Mouse (Mus musculus): Measurements from ENCODE around the gene Zkscan3.

Gene Zkscan3

GRCm38 (mm10) chr13:21402287-21402846, at the start of gene Zkscan3:
Zkscan3 (minus strand) TSS chr13:21402755.
- DNase-seq = peak; percentile 92

DNA sequence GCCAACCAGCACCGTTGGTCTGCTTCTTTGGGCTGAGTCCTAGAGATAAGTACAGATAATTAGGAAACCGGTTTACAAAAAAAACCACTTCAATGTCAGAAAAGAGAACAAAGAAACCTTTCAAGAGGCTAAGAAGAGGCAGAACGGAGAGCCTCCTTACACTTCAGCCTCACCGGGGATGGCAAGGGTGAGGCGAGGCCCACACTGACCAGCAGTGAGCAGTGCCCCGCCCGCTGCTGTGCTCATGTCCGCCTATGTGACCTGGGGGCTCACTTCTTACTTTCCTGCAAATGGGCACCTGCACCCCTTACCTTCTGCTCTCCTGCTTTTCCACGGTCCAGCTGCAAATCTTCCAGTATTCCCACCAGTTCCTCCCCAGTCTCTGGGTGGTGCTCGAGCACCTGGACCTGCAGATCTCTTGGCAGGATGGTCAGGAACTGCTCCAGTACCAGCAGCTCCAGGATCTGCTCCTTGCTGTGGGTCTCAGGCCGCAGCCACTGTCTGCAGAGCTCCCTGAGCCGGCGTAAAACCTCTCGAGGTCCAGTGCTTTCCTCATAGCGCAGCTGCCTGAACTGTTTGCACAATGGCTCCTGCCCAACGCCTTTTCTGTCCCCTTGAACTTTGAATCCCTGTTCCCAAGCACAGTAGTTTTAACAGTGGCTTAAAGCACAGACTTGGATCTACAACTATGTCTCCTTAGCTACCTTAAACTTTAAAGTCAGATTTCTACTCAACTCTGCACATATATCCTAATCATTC, 45.5 kb upstream of the Zkscan3 start:
- DNase-seq = no peak

DNA sequence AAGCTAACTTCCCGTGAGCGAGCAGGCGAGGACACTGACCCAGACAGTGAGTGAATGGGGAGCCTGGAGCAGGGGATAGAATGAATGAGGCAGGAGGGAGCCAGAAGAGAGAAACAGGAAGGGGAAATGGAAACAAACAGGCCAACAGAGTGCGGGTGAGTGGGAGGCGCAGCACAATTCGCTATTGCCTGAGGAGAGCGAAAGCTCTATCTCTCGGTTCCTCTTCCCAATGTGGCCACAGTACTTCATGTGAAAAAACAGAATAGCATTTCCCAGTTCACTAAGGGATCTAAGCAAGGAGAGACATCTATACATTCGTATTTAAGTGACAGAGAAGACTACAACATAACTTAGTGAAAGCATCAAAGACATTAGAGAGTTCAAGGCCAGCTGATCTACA, 44.2 kb upstream of the Zkscan3 start:
- DNase-seq = no peak

- no peak for DNase-seq
Observed at GRCm38 (mm10) chr13:21441207-21441572, 38.6 kb upstream of the Zkscan3 start.

- DNase-seq = peak; percentile 73
Observed at GRCm38 (mm10) chr13:21440503-21441206, 38.1 kb upstream of the Zkscan3 start, which contains the start of gene Pgbd1. Pgbd1 (minus strand) TSS chr13:21441058.

DNA sequence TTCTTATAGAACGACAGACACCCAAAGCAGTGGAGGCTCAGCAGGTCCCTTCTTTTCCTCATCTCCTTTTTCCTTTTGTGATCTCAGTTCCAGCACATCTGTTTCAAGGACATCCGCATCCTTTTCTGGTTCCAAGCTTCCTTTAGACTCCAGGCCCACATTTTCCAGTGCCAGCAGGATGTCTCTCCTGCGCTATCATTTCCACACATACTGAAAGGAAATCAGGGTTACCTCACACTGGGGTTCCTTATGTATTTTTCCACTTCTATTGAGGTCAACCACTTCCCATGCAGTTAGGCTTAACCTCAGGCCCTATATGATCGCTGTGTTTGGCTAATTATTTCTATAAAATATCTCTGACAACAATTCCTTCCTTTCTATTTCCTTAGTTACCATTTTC, 32.9 kb upstream of the Zkscan3 start:
- no peak for DNase-seq

- no peak for DNase-seq
Observed at GRCm38 (mm10) chr13:21427631-21428030, 25.1 kb upstream of the Zkscan3 start.

- no peak for DNase-seq
Observed at GRCm38 (mm10) chr13:21423301-21423700, 20.7 kb upstream of the Zkscan3 start.

DNA sequence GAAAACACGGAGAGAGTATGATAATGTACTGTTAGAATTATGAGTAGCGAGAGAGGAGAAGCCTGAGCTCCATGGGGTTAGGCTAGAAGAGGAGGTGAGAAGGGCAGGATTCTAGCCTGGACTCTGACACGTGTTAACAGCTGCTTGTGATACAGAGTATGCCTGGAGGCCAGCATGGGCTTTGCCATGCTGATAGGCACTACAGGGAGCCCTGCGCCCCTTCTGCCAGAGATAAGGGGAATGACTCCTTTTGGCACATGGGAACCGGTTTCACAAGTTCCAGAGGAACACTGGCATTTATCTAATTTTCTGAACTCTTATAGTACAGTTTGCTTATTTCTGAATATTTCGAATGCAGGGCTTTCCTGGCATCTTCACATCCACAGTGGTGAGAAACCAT, 16.3 kb upstream of the Zkscan3 start:
- no peak for DNase-seq

DNA sequence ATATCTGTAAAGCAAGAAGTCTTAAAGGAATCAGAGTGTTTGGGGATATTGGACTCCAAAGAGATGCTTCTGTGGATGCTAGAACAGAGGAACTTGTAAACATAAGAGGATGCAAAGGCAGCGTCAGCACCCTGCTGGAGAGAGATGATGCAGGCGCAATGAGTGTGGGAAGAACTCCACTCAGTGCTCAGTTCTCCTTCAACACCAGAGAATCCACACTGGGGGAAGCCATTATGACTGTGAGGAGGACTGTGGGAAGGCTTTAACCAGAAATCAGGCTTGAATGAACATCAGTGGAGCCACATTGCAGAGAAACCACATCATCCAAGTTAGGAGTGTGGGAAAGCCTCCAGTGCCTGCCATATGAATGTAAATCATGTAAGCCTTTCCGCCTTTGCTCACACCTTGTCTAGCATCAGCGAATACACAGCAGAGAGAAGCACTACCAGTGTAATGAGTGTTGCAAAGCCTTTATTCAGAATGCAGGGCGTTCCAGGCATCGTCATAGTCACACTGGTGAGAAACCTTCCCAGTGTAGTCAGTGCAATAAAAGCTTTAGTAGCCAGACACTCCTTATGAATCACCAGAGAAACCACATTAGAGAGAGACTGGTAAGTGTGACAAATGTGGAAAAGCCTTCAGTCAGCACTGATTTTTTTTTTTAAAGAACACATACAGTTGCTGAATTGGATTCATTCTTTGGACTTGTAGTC, 14.9 kb upstream of the Zkscan3 start:
- no peak for DNase-seq

DNA sequence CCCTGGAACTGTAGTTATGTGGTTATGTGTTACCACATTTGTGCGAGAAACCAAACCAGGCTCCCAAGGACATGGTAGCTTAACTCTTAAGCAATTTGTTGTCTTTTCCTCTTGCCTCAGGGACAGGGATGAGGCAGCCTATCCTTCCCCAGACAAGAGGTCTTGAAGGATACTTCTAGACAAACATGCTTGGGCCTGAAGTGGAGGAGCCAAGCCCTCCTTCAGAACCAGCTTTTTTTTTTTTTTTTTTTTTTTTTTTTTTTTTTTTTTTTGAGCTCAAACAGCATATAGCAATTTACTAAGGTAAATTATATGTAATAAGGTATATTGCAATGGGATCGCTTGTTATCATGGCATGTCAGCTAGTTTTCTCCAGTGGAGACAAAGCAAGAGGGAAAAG, 13.2 kb upstream of the Zkscan3 start:
- no peak for DNase-seq

DNA sequence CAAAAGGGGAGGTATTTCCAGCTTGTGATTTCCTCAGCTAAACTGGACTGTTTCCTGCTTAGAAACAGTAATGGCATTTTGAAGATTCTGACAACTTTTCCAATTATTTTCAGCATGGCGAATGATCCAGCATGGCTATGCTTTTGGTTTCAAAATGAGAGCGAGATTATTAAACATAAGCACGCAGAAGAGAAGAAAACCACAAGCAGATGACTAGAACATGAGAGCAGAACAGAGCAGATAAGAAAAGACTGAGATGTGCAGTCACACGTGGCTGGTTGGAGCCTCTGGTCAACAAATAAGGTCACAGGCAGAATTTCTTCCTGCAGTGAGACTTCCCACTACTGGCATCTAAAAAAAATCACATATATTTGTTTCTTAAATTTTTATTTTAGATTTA, 12.7 kb upstream of the Zkscan3 start:
- no peak for DNase-seq

DNA sequence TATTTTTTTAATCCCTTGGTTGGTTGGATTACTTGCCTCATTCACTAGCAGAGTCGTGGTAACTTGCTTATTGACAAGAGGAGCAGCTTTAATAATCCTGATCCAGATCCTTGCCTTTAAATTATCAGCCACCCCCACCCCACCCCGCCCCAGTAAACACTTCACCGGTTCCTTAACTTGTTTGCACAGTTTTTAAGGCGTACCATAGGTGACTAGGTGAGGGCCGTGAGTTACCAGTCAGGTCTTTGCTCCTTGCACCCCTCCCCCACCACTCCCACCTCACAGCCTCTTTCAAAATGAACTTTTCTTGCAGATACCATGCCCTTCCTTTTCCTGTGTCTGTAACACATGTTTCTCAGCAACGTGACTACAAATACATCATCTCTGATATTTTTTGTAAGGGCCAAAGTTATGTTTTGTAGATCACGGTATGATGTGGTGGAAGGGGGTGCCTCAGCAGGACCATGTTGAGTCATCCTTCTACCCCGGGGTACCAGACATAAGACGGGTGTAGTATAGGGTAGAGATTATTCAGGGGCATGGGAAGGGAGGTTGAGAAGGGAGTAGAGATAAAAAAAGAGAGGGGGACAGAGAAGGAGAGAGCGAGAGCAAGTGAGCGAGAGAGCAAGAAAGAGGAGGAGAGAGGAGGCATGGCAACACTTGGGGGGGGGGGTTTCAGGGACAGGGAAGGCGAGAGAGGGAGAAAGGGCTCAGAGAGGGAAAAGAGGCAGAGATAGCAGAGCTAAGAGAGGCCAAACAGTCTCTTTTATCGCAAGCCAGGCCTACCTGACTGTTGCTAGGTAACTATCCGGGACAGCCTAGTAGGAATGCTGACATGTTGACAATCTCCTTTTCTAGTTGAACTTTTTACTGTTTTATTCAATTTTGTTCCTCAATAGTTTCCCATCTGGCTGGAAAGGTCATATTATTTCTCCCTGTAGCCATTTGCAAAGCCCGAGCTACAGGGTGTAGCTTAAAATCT, 12.0 kb upstream of the Zkscan3 start:
- DNase-seq = no peak

GRCm38 (mm10) chr13:21408805-21409459, 6.4 kb upstream of the Zkscan3 start:
- no peak for DNase-seq

DNA sequence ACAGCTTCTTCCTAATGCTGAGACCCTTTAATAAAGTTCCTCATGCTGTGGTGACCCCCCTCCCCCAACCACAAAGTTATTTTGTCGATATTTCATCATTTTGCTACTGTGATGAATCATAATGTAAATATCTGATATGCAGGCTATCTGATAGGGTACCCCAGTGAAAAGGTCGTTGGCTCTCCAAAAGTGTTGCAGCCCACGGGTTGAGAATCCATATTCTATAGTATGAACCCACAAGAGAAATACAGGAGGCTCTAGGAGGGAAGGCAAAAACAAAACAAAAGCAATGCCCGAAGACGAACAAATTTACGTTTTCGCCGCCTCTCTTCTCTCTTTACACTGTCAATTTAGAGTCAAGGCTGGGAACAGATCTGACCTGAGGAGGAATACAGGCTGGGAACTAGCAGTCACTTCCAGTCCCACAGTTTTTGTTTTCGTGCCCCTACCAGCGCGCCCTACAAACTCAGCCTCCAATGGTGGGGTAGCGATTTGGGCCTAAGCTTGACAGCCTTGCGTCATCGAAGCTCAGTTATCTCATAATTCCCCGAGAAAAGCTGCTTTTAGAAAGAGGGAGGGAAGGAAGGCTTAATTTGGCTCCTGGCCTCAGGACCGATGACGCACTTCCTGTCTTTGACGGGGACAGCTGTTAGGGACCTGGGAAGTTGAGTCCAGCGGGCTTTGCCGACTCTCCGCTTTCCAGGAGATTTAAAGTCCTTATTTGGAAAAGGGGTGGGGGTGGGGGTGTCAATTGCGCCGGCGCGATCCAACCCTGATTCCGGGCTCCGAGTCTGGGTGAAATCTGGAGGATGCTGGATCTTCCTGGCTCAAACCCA, 5.6 kb upstream of the Zkscan3 start:
- DNase-seq = peak; percentile 92

DNA sequence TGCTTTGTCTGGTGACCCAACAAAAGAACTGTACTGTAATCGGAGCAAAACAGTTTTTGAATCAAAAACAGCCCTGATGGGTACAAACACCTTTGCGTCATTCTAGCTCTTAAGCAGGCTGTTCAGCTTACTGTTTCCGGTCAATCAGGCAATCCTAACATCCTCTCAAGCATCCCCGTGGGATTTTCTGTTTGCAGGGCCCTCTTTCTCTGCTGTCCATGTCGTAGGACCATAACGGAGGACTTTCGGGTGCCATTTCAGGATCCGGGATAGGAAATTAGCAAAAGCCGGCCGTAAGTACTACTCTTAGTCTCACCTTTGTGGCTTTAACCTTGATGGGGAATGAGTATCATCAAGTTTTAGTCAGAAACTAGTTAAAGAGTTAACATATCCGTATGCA, 4.8 kb upstream of the Zkscan3 start:
- DNase-seq = no peak

DNA sequence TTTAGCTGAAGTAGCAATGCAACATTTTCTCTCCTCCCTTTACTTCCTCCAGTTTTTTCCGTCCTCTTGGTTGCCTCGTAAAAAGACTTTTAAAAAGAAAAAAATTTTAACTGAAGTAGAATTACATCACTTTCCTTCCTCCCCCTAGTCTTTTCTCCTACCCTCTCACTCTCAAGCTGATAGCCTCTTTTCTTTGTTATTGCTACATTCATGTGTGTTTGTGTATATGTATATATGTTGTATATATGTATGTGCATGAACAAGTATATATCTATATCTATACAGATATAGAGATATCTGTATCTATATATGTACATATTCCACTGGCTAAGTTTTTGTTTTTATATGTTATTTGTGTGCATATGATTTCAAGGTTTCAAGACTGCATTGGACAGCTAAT, 293 bp upstream of the Zkscan3 start:
- DNase-seq = no peak

DNA sequence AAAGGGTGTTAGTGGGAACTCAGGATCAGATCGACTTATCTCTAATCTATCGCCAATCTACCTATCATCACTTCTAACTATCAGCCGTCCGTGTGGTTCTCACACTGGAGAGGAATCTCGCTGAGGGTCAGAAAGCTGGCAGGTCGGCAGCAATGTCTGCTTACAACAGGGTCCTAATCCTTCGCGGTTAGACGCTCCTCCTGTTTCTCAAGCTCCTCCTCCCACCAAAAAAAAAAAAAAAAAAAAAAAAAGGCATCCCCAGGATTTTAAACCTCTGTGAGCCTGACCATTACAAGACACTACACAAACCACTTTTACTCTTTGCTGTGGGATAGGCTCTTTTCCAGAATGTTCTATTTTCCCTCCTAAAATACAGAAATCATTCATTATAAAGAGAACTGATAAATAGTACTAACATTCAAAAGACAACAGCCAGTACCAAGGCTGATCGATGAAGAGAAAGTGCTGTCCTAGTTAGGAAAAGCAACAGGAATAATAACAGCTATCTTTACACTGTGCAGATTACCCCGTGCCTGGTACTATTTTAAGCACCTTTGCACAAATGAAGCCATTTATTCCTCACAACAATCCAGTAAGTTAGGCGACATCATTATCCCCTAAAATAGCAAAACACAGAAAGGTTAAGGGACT, 794 bp downstream of the Zkscan3 start:
- DNase-seq = no peak

DNA sequence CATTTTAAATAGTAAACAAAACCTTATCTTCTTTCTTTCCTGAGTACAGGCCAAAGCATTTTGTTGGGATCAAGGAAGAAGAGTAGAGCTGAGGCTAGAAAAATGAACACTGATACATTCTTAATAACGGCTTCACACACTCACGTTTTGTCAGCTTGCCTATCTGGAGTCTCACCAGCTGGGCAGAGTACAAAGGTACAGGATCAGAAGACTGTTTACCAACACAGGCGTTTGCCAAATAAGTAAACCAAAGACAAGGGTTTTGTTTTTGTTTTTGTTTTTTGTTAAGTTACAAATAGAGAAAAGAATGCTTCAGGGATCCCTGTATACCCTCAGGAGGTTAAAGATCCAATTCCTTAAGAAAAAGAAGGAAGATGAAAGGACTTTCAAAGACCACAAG, 1.4 kb downstream of the Zkscan3 start:
- DNase-seq = no peak

- no peak for DNase-seq
Observed at GRCm38 (mm10) chr13:21397486-21397885, 5.1 kb downstream of the Zkscan3 start.
